Mouse (Mus musculus) forebrain, embryonic 10.5 days (tissue): ENCODE measurements at regions not wholly inside any gene's neighbourhood (a gene's known extent, or its start where the extent isn't known, plus 50 kb on each side); places are given as distances from the start of the nearest gene placed in this dataset.

ENCODE experiments used
- DNase-seq: peaks from one replicate; pipeline ENCODE4 v3.0.0-alpha.2; 2017; ENCODE audit warnings: low spot score; ENCODE audit errors: extremely low spot score
- H3K27ac ChIP-seq: fragments of 300-500 bp; sonication (generic); 2 replicates; pipeline ENCODE4 v1.5.1; 2016; ENCODE audit warnings: mild to moderate bottlenecking
- H3K27me3 ChIP-seq: fragments of 300-500 bp; sonication (generic); 2 replicates; pipeline ENCODE4 v1.6.1; 2016; ENCODE audit warnings: mild to moderate bottlenecking; ENCODE audit not compliant: poor library complexity, severe bottlenecking
- H3K36me3 ChIP-seq: fragments of 300-500 bp; sonication (generic); replicated peaks from 2 replicates; pipeline ENCODE4 v1.6.1; 2016; ENCODE audit warnings: mild to moderate bottlenecking, moderate library complexity
- H3K4me1 ChIP-seq: fragments of 300-500 bp; sonication (generic); 2 replicates; pipeline ENCODE4 v1.6.1; 2016
- H3K4me3 ChIP-seq: fragments of 300-500 bp; sonication (generic); 2 replicates; pipeline ENCODE4 v1.5.1; 2016; ENCODE audit warnings: mild to moderate bottlenecking, moderate library complexity
- H3K9me3 ChIP-seq: fragments of 300-500 bp; sonication (generic); 2 replicates; pipeline ENCODE4 v1.6.1; 2016; ENCODE audit warnings: mild to moderate bottlenecking, moderate library complexity
- WGBS: fragments of 180-500 bp; shearing (Covaris S2); methylation state at CpG from one replicate; pipeline ENCODE4 v1.1.7; 2016; 5-methylcytosine and 5-hydroxymethylcytosine counted together

GRCm38 (mm10) chr9:120777016-120777415 lies 152.0 kb upstream of the Ctnnb1 start:
- peaks cover 26% of the 10 kb centered on the region for H3K4me1 ChIP-seq
- no peak overlapping the region for H3K27ac ChIP-seq
- 72% methylated on average over 6 of the region's 6 CpGs for WGBS
- DNase-seq = no peak
- H3K9me3 ChIP-seq = no peaks in the 10 kb centered on the region
- no peak overlapping the region for H3K4me3 ChIP-seq
- H3K36me3 ChIP-seq = no peaks in the 10 kb centered on the region
- H3K27me3 ChIP-seq = no peaks in the 10 kb centered on the region

- 82% methylated on average over 10 of the region's 10 CpGs for WGBS
- no peaks in the 10 kb centered on the region for H3K36me3 ChIP-seq
- no peaks in the 10 kb centered on the region for H3K27me3 ChIP-seq
- no peak for DNase-seq
- H3K9me3 ChIP-seq = no peaks in the 10 kb centered on the region
- H3K4me3 ChIP-seq = no peak overlapping the region
- H3K27ac ChIP-seq = no peak overlapping the region
- H3K4me1 ChIP-seq = peaks cover 22% of the 10 kb centered on the region
Measured at GRCm38 (mm10) chr9:120777501-120777900, 151.5 kb upstream of the Ctnnb1 start.

GRCm38 (mm10) chr9:120778423-120778822 lies 150.6 kb upstream of the Ctnnb1 start:
- DNase-seq = no peak
- 73% methylated on average over 2 of the region's 2 CpGs for WGBS

GRCm38 (mm10) chr9:120794210-120794609 lies 134.8 kb upstream of the Ctnnb1 start:
- no peak overlapping the region for H3K4me3 ChIP-seq
- H3K27ac ChIP-seq = no peak overlapping the region
- no peaks in the 10 kb centered on the region; the same call in 1 of the 2 replicates for H3K27me3 ChIP-seq
- 91% methylated on average over 5 of the region's 5 CpGs for WGBS
- H3K4me1 ChIP-seq = peaks cover 9% of the 10 kb centered on the region
- DNase-seq = no peak
- H3K36me3 ChIP-seq = no peaks in the 10 kb centered on the region
- H3K9me3 ChIP-seq = peaks cover 24% of the 10 kb centered on the region

More at GRCm38 (mm10) chr9:120778423-120778822, 150.6 kb upstream of the Ctnnb1 start:
- Histone ChIP-seq H3K9me3 (no peaks in the 10 kb centered on the region), H3K36me3 (no peaks in the 10 kb centered on the region), H3K27ac (peak overlapping the region; percentile 68), H3K4me3 (no peak overlapping the region), H3K4me1 (peaks cover 22% of the 10 kb centered on the region), H3K27me3 (no peaks in the 10 kb centered on the region)

GRCm38 (mm10) chr9:120796111-120796880 lies 132.7 kb upstream of the Ctnnb1 start:
- H3K36me3 ChIP-seq = no peaks in the 10 kb centered on the region
- H3K4me1 ChIP-seq = peaks cover 9% of the 10 kb centered on the region
- no peak for DNase-seq
- H3K27ac ChIP-seq = no peak overlapping the region
- no peak overlapping the region for H3K4me3 ChIP-seq
- no peaks in the 10 kb centered on the region; the same call in 1 of the 2 replicates for H3K27me3 ChIP-seq
- 88% methylated on average over 10 of the region's 10 CpGs for whole genome bisulfite sequencing
- H3K9me3 ChIP-seq = peaks cover 9% of the 10 kb centered on the region

- H3K36me3 ChIP-seq = no peaks in the 10 kb centered on the region
- 56% methylated on average over 10 of the region's 10 CpGs for WGBS
- no peak for DNase-seq
- H3K27ac ChIP-seq = no peak overlapping the region
- peaks cover 9% of the 10 kb centered on the region for H3K4me1 ChIP-seq
- H3K27me3 ChIP-seq = no peaks in the 10 kb centered on the region; the same call in 1 of the 2 replicates
- no peak overlapping the region for H3K4me3 ChIP-seq
- H3K9me3 ChIP-seq = no peaks in the 10 kb centered on the region
Measured at GRCm38 (mm10) chr9:120797996-120798663, 130.9 kb upstream of the Ctnnb1 start.

- Histone ChIP-seq H3K27me3 (no peaks in the 10 kb centered on the region; the same call in 1 of the 2 replicates), H3K9me3 (no peaks in the 10 kb centered on the region), H3K4me3 (no peak overlapping the region; the same call in 1 of the 2 replicates), H3K4me1 (peaks cover 9% of the 10 kb centered on the region), H3K36me3 (no peaks in the 10 kb centered on the region), H3K27ac (no peak overlapping the region)
- 41% methylated on average over 12 of the region's 12 CpGs for WGBS
- no peak for DNase-seq
Measured at GRCm38 (mm10) chr9:120798901-120799300, 130.1 kb upstream of the Ctnnb1 start.

GRCm38 (mm10) chr9:120802646-120803045 lies 126.4 kb upstream of the Ctnnb1 start:
- no peak for DNase-seq
- no peaks in the 10 kb centered on the region for H3K9me3 ChIP-seq
- 90% methylated on average over 4 of the region's 4 CpGs for WGBS
- peaks cover 18% of the 10 kb centered on the region for H3K4me1 ChIP-seq
- no peak overlapping the region for H3K4me3 ChIP-seq
- no peaks in the 10 kb centered on the region for H3K36me3 ChIP-seq
- H3K27ac ChIP-seq = no peak overlapping the region
- H3K27me3 ChIP-seq = no peaks in the 10 kb centered on the region; the same call in 1 of the 2 replicates

- Histone ChIP-seq H3K4me3 (no peak overlapping the region), H3K36me3 (no peaks in the 10 kb centered on the region), H3K27ac (no peak overlapping the region), H3K4me1 (peaks cover 14% of the 10 kb centered on the region), H3K9me3 (no peaks in the 10 kb centered on the region), H3K27me3 (no peaks in the 10 kb centered on the region)
- DNase-seq = no peak
- 72% methylated on average over 10 of the region's 10 CpGs for WGBS
Measured at GRCm38 (mm10) chr9:120804760-120805294, 124.2 kb upstream of the Ctnnb1 start.

- no peak overlapping the region for H3K27ac ChIP-seq
- 74% methylated on average over 4 of the region's 4 CpGs for WGBS
Measured at GRCm38 (mm10) chr9:120808741-120809425, 120.1 kb upstream of the Ctnnb1 start.

GRCm38 (mm10) chr9:120811522-120811921 lies 117.5 kb upstream of the Ctnnb1 start:
- no peaks in the 10 kb centered on the region for H3K36me3 ChIP-seq
- 83% methylated on average over 3 of the region's 3 CpGs for whole genome bisulfite sequencing
- H3K27ac ChIP-seq = no peak overlapping the region
- H3K4me1 ChIP-seq = peaks cover 25% of the 10 kb centered on the region
- H3K27me3 ChIP-seq = no peaks in the 10 kb centered on the region
- DNase-seq = no peak
- H3K9me3 ChIP-seq = no peaks in the 10 kb centered on the region
- H3K4me3 ChIP-seq = no peak overlapping the region

More at GRCm38 (mm10) chr9:120808741-120809425, 120.1 kb upstream of the Ctnnb1 start:
- Histone ChIP-seq H3K36me3 (no peaks in the 10 kb centered on the region), H3K27me3 (no peaks in the 10 kb centered on the region), H3K4me3 (no peak overlapping the region), H3K4me1 (peaks cover 25% of the 10 kb centered on the region), H3K9me3 (no peaks in the 10 kb centered on the region)
- no peak for DNase-seq

GRCm38 (mm10) chr9:120812667-120813210 lies 116.3 kb upstream of the Ctnnb1 start:
- Histone ChIP-seq H3K4me3 (no peak overlapping the region), H3K27me3 (no peaks in the 10 kb centered on the region), H3K9me3 (no peaks in the 10 kb centered on the region), H3K36me3 (no peaks in the 10 kb centered on the region), H3K4me1 (peaks cover 24% of the 10 kb centered on the region), H3K27ac (no peak overlapping the region)
- WGBS = 82% methylated on average over 17 of the region's 17 CpGs
- no peak for DNase-seq
